Mouse (Mus musculus) gastrocnemius, postnatal 36 days (tissue): Measurements from ENCODE around the gene Lrrc45. TPM values are rescaled to one million over a fixed set of nuclear protein-coding genes. Genes with fewer than 3 reads are reported as not detected.
A peak's percentile ranks its signal among the peaks of the same experiment; 100 is the strongest.
"Not testable (repeated sequence)": the region's sequence is repeated elsewhere in the genome, so short reads cannot be mapped to it uniquely, and the experiment has no call there.

ENCODE experiments used
- DNase-seq, 2 experiments: peaks; one replicate each; pipeline ENCODE4 v3.0.0; 2022
- intact Hi-C: fragments of 180-260 bp; cut with DNase I; formaldehyde crosslinking; loops from one replicate; pipeline ENCODE4 v1.15.1; 2025
- long read RNA-seq, 2 experiments: library from polyadenylated mRNA; stranded (forward); transcript quantifications; one replicate each; pipeline ENCODE4 v2.0.0; 2021
- total RNA-seq, 2 experiments: library from RNA; stranded (reverse); gene quantifications; 2 replicates each; pipeline ENCODE4 v1.2.3; 2021

Gene Lrrc45
- total RNA-seq: 1 to 10 TPM; 3.7 to 4.1 TPM
- long read RNA-seq, experiment 1: 0 reads
- long read RNA-seq, experiment 2, partial matches to known transcripts: 0 of 5 reads
- long read RNA-seq, experiment 2, other reads (novel, unspliced or antisense): 4 of 5 reads

- intact Hi-C loops: loop anchor here (2.0 to 5.0 kb wide), 2 partner anchors 55 to 192 kb away; no protein-coding TSS in a partner anchor
- peak; percentile 92 to 95 for DNase-seq
Measured at GRCm38 (mm10) chr11:120713580-120714518, at the start of gene Lrrc45, which contains the start of gene Cenpx. Lrrc45 (plus strand) TSS chr11:120713925. Cenpx (minus strand) TSS chr11:120713738.

GRCm38 (mm10) chr11:120665406-120665805, 48.3 kb upstream of the Lrrc45 start:
- intact Hi-C loops: no loop called here
- DNase-seq: no peak

DNA sequence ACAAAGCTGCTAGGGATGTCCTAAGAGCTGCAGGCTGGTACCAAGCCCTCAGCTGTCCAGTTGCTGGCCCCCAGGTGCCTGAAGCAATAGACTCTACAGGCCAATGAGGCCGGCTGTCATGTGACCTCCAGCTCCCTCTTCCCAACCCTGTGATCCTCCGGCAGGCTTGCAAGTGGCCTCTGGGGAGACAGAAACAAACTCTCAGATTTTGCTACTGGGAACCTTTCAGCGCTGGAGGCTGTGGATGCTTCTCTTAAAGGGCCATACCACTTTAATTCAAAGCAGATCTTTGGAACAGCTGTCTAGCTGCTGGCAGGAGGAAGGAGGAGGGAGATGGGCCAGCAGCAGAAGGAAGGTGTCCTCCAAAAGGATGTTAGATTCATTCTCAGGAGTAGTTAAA, 47.1 kb upstream of the Lrrc45 start:
- intact Hi-C loops: no loop called here
- no peak for DNase-seq

DNA sequence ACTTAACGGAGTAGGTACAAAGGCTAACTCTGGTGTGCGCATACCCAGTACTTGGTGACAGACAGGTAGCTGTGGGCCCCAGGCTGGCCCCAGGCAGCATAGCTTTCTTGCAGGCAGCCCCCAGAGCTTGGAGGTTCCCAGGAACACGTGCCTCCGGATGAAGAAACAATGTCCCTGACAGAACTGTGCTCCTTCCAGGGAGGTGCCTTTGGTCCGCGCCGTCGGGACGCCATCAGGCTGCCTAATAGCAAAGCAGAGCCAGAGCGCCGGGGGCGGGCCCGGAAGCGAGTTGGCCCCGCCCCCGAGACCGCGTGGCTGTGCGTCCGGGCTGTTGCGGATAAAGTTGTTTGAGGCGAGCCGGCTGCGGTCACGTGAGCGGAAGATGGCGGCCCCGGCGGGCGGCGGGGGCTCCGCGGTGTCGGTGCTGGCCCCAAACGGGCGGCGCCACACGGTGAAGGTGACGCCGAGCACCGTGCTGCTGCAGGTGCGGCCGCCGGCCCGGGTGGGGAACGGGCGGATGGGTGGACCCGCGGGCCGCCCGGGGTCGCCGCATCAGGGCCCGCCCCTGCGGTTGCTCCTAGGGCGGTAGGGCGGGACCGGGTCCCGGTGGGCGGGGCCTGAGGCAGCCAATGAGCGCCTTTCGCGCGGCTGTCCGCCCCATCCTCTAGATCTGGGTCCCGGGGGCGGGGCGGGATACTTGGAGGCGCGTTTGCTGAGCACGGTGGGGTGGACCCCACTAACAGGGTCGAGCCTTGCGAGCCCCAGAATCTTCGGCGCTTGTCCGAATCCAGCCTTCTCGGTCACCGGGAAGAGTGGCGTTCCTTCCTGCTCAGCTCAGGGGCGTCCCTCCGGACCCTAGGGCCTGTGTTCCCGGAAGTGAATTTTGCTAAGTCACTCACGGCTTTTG, 40.8 kb upstream of the Lrrc45 start, which contains the start of gene Aspscr1:
Gene Aspscr1, plus strand, starts transcription at position 287 of the 907 bp plus-strand sequence.
- intact Hi-C loops: no loop called here
- DNase-seq: peak; percentile 93 to 95

DNA sequence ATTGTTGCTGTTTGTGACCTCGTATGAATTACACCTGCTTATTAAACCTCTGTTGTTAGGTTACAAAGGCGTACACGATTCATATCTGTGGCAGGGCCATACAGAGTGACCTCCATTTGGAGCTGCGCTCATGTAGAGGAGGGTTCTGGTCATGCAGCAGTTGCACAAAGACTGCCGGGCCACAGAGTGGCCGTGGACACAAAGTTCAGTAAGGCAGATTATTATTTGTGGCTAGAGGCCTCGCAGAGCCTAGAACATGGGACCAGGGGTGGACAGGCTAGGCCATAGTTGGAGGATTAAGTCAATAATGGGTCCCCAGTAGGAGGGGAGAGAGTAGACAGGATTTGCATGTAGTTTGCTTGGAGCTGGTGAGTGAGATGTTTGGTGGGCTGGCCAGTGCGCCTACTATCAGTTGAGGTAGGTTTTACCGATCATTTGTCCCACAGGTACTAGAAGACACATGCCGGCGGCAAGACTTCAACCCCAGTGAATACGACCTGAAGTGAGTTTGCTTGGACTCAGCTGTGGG, 40.1 kb upstream of the Lrrc45 start:
- DNase-seq: no peak
- intact Hi-C loops: no loop called here

- DNase-seq, intact Hi-C loops: not testable (repeated sequence)
Measured at GRCm38 (mm10) chr11:120675875-120676274, 37.9 kb upstream of the Lrrc45 start.

- intact Hi-C loops: no loop called here
- DNase-seq: no peak
Measured at GRCm38 (mm10) chr11:120676951-120677350, 36.8 kb upstream of the Lrrc45 start.

- intact Hi-C loops: no loop called here
- no peak for DNase-seq
Measured at GRCm38 (mm10) chr11:120679909-120680308, 33.8 kb upstream of the Lrrc45 start.

DNA sequence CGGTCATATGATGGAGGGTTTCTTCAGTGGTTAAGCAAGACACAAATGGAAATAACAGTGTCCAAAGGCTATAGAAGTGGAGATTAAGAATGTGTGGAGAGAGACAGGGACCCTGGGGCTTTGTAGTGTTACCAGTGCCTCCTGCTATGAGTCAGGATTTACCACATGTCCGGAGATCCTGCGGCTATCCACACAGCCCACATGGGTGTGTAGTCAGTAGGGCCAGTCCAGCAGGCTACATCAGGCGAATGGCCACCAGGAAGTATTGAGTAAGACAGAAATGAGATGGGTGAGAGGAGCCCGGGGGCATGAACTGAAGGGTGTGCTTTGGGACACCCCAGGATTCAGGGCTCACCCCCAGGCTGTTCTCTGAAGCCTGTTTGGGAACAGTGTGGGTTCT, 31.0 kb upstream of the Lrrc45 start:
- no peak for DNase-seq
- intact Hi-C loops: no loop called here

- intact Hi-C loops: no loop called here
- DNase-seq: no peak
Measured at GRCm38 (mm10) chr11:120683536-120683935, 30.2 kb upstream of the Lrrc45 start.

- DNase-seq: no peak
Measured at GRCm38 (mm10) chr11:120684086-120684485, 29.6 kb upstream of the Lrrc45 start.

GRCm38 (mm10) chr11:120684660-120685059, 29.1 kb upstream of the Lrrc45 start:
- no peak for DNase-seq
- intact Hi-C loops: no loop called here

More at GRCm38 (mm10) chr11:120684086-120684485, 29.6 kb upstream of the Lrrc45 start:
- intact Hi-C loops: no loop called here

- no peak for DNase-seq
Measured at GRCm38 (mm10) chr11:120686650-120687272, 27.0 kb upstream of the Lrrc45 start.

DNA sequence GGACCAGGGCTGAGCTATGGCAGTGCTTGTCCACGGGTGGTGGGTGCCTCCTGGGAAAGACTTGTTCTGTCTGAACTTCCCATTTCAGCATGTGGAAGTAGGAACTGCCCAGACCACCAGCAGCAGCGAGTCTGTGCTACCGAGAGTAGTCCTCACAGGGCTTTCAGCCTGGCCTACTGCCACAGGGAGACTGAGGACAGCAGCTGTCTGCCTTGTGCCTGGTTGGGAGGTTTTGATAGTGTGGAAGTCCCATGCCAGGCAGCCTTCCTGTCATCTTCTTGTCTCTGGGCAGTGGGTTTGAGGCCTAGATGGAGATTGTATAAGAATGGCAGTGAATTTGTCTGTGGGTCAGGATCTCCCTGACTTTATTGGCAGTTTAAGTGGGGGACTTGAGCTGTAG, 24.4 kb upstream of the Lrrc45 start:
- no peak for DNase-seq
- intact Hi-C loops: no loop called here

More at GRCm38 (mm10) chr11:120686650-120687272, 27.0 kb upstream of the Lrrc45 start:
- intact Hi-C loops: no loop called here

DNA sequence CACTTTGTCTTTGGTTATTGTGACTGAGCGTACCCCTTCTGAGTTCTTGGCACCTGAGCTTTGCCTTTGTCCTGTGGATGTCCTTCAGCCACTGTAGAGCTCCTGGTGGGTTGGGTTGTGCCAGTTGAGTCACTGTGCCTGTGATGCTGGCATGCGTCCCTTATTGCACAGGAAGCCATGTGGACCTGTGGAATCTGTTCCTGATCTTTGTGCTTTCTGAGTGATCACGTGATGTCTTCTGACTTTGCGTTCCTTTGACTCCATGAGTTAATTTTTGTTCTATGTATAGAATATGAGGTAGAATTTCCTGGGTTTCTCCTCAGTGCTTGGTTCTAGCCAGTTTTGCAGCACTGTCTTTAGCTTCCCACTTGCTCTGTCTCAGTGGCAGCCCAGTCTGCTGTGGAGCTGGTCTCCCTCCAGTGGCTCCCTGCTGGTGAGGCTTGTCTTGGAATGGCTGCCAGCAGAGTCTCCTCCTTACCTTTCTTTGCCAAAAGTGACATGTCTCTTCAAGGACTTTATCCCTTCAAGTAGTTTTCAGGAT, 21.2 kb upstream of the Lrrc45 start:
- intact Hi-C loops: loop anchor here (5.0 kb wide), 1 partner anchor 180 kb away; no protein-coding TSS in a partner anchor

DNA sequence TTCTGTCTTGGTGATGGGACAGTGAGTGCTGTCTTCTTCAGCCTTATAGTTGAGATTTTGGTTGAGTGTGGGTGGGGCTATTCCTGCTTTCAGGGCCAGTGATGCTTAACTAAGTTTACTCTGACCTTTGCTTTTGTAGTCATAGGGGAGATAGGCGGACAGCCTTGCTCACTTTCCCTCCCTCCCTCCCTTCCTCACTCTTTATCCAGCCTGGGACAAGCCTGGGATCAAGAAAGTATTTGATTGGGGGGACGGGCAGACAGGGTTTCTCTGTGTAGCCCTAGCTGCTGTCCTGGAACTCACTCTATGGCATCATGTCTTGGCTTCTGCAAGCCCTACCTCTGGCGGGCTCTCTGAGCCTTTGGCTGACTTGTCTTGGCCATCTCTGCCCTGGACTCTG, 20.3 kb upstream of the Lrrc45 start:
- DNase-seq: no peak
- intact Hi-C loops: loop anchor here (5.0 kb wide), 1 partner anchor 181 kb away; no protein-coding TSS in a partner anchor

More for the DNA sequence above, 21.2 kb upstream of the Lrrc45 start:
- no peak for DNase-seq

- intact Hi-C loops: no loop called here
- DNase-seq: no peak
Measured at GRCm38 (mm10) chr11:120695184-120695583, 18.5 kb upstream of the Lrrc45 start.

DNA sequence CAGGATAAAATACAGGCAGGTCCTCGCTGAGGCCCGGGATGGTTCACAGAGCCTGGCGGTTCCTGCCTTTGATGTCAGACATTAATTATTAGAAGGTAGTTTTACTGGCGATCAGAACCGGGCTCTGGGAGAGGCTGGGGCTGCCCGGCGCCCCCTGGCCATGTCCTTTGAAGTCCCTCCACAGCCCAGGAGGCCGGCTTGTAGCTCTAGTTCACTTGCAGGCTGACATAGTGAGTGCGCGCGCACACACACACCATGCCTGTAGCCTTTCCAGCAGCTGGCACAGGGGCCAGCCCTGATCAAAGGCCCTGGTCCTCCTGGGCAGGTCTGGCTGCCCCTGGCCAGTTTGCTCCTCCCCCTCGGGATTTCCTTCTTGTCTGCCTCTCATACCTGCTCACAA, 18.1 kb upstream of the Lrrc45 start:
- DNase-seq: no peak
- intact Hi-C loops: no loop called here

DNA sequence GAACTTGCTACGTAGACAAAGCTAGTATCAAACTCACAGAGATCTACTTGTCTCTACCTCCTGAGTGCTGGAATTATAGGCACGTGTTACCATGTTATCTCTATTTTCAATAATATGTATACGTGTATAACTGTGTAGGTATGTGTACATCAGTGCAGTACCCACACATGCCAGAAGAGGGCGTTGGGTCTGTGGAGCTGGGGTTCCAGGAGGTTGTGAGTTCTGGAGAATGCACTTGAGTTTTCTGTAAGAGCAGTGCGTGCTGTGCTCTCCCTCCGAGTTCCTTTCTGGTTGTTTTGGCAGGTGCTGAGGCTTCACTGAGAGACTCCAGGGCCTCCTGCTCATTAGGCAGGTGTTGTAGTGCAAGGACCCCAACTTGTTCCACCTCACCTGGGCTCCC, 17.2 kb upstream of the Lrrc45 start:
- no peak for DNase-seq
- intact Hi-C loops: no loop called here
